Mouse (Mus musculus) kidney, adult 8-10 months (tissue): Measurements from ENCODE around the gene Eif2d.

Source experiments
- DNase-seq, 2 experiments: peaks; one replicate each; pipeline ENCODE4 v3.0.0; 2022

The Eif2d gene

GRCm38 (mm10) chr1:131221822-131222590, 69.0 kb downstream of the Eif2d start:
- DNase-seq = no peak

- no peak for DNase-seq
Measured at GRCm38 (mm10) chr1:131223345-131223744, 70.4 kb downstream of the Eif2d start.

GRCm38 (mm10) chr1:131224848-131225471, 72.0 kb downstream of the Eif2d start:
- DNase-seq = peak; percentile 27 to 32

GRCm38 (mm10) chr1:131228225-131228624, 75.2 kb downstream of the Eif2d start:
- no peak for DNase-seq

GRCm38 (mm10) chr1:131228659-131229058, 75.7 kb downstream of the Eif2d start:
- DNase-seq = no peak

- DNase-seq = no peak
Measured at GRCm38 (mm10) chr1:131233527-131233926, 80.5 kb downstream of the Eif2d start.

GRCm38 (mm10) chr1:131236077-131236476, 83.1 kb downstream of the Eif2d start:
- no peak for DNase-seq
